Mouse (Mus musculus) fat pad, adult 2 months (tissue): ENCODE results near the gene Ppm1a.
"Not testable (repeated sequence)": the region's sequence is repeated elsewhere in the genome, so short reads cannot be mapped to it uniquely, and the experiment has no call there.

Experiments
- DNase-seq: peaks from one replicate; pipeline ENCODE4 v3.0.0-alpha.2; 2011; ENCODE audit warnings: low read depth, low spot score; ENCODE audit errors: extremely low read depth

The Ppm1a gene

GRCm38 (mm10) chr12:72761230-72761648, 4.0 kb downstream of the Ppm1a start:
- no peak for DNase-seq

GRCm38 (mm10) chr12:72761649-72762261, 4.5 kb downstream of the Ppm1a start:
- no peak for DNase-seq

GRCm38 (mm10) chr12:72762502-72762901, 5.2 kb downstream of the Ppm1a start:
- no peak for DNase-seq

- no peak for DNase-seq
Observed at GRCm38 (mm10) chr12:72763156-72763555, 5.9 kb downstream of the Ppm1a start.

- no peak for DNase-seq
Observed at GRCm38 (mm10) chr12:72767809-72768208, 10.6 kb downstream of the Ppm1a start.

- DNase-seq, result no peak
Observed at GRCm38 (mm10) chr12:72768230-72768629, 11.0 kb downstream of the Ppm1a start.

GRCm38 (mm10) chr12:72769546-72770230, 12.4 kb downstream of the Ppm1a start:
- no peak for DNase-seq

- DNase-seq, result no peak
Observed at GRCm38 (mm10) chr12:72771153-72771552, 13.9 kb downstream of the Ppm1a start.

GRCm38 (mm10) chr12:72771711-72772110, 14.5 kb downstream of the Ppm1a start:
- DNase-seq, result no peak

- DNase-seq, result no peak
Observed at GRCm38 (mm10) chr12:72773921-72774320, 16.7 kb downstream of the Ppm1a start.

- no peak for DNase-seq
Observed at GRCm38 (mm10) chr12:72777244-72777643, 20.0 kb downstream of the Ppm1a start.

GRCm38 (mm10) chr12:72780136-72780535, 22.9 kb downstream of the Ppm1a start:
- no peak for DNase-seq

GRCm38 (mm10) chr12:72782786-72783185, 25.5 kb downstream of the Ppm1a start:
- not testable (repeated sequence) for DNase-seq

- no peak for DNase-seq
Observed at GRCm38 (mm10) chr12:72785183-72785930, 28.1 kb downstream of the Ppm1a start.

- no peak for DNase-seq
Observed at GRCm38 (mm10) chr12:72786551-72786950, 29.3 kb downstream of the Ppm1a start.

- DNase-seq, result no peak
Observed at GRCm38 (mm10) chr12:72786986-72787385, 29.7 kb downstream of the Ppm1a start.

- no peak for DNase-seq
Observed at GRCm38 (mm10) chr12:72790538-72790937, 33.3 kb downstream of the Ppm1a start.

- DNase-seq, result no peak
Observed at GRCm38 (mm10) chr12:72792320-72793091, 35.3 kb downstream of the Ppm1a start.

GRCm38 (mm10) chr12:72793983-72794382, 36.7 kb downstream of the Ppm1a start:
- DNase-seq, result no peak

GRCm38 (mm10) chr12:72809798-72810197, 52.5 kb downstream of the Ppm1a start:
- no peak for DNase-seq

- no peak for DNase-seq
Observed at GRCm38 (mm10) chr12:72811588-72811987, 54.3 kb downstream of the Ppm1a start.
